Mouse (Mus musculus) myocyte (in vitro differentiated cells): ENCODE measurements at regions not wholly inside any gene's neighbourhood (a gene's known extent, or its start where the extent isn't known, plus 50 kb on each side); places are given as distances from the start of the nearest gene placed in this dataset.

Experiments
- H3K27me3 ChIP-seq: one replicate; pipeline ENCODE4 v1.6.1; 2011; ENCODE audit not compliant: control insufficient read depth, insufficient read depth, insufficient read length
- H3K36me3 ChIP-seq: one replicate; pipeline ENCODE4 v1.6.1; 2011; ENCODE audit not compliant: control insufficient read depth, insufficient read depth
- H3K4me2 ChIP-seq: one replicate; pipeline ENCODE4 v1.6.1; 2011; ENCODE audit warnings: low read depth, control low read depth
- H3K4me3 ChIP-seq: one replicate; pipeline ENCODE4 v1.5.1; 2011; ENCODE audit warnings: mild to moderate bottlenecking, control low read depth, moderate library complexity
- H3K79me2 ChIP-seq: one replicate; pipeline ENCODE4 v1.6.1; 2011; ENCODE audit not compliant: control insufficient read depth, insufficient read depth
- H3ac ChIP-seq: one replicate; pipeline ENCODE4 v1.6.1; 2011; ENCODE audit not compliant: control insufficient read depth, insufficient read length
- CEBPB ChIP-seq: IDR thresholded peaks from 2 replicates; pipeline ENCODE4 v1.6.1; 2011; ENCODE audit warnings: mild to moderate bottlenecking, moderate library complexity; ENCODE audit not compliant: poor library complexity, insufficient read depth, severe bottlenecking
- E2F4 ChIP-seq: IDR thresholded peaks from one replicate; pipeline ENCODE4 v1.6.1; 2011; ENCODE audit warnings: mild to moderate bottlenecking, control low read depth, moderate library complexity; ENCODE audit not compliant: insufficient read depth
- MAX ChIP-seq: IDR thresholded peaks from one replicate; pipeline ENCODE4 v1.6.1; 2011; ENCODE audit warnings: low read depth, mild to moderate bottlenecking, control low read depth
- MYOD1 ChIP-seq, 3 experiments: IDR thresholded peaks; one replicate each; pipeline ENCODE4 v1.6.1; 2011; ENCODE audit warnings: control low read depth in 2 of 3, low read depth in 2 of 3, mild to moderate bottlenecking in 2 of 3, moderate library complexity in 1 of 3; ENCODE audit not compliant: insufficient read length in 2 of 3, control insufficient read depth in 1 of 3
- MYOG ChIP-seq, 3 experiments: IDR thresholded peaks; one replicate each; pipeline ENCODE4 v1.6.1; 2011; ENCODE audit warnings: control low read depth in 2 of 3, low read depth in 2 of 3, mild to moderate bottlenecking in 2 of 3; ENCODE audit not compliant: insufficient read length in 2 of 3, control insufficient read depth in 1 of 3, insufficient read depth in 1 of 3
- POLR2A ChIP-seq: IDR thresholded peaks from one replicate; pipeline ENCODE4 v1.6.1; 2011; ENCODE audit warnings: low read depth, mild to moderate bottlenecking, control low read depth, moderate library complexity; ENCODE audit not compliant: insufficient read length
- POLR2AphosphoS2 ChIP-seq: IDR thresholded peaks from one replicate; pipeline ENCODE4 v1.6.1; 2011; ENCODE audit warnings: low read depth, control low read depth; ENCODE audit not compliant: insufficient read length
- REST ChIP-seq: IDR thresholded peaks from one replicate; pipeline ENCODE4 v1.6.1; 2011; ENCODE audit warnings: mild to moderate bottlenecking, control low read depth, moderate library complexity; ENCODE audit not compliant: insufficient read depth, insufficient read length
- SRF ChIP-seq: IDR thresholded peaks from one replicate; pipeline ENCODE4 v1.6.1; 2011; ENCODE audit warnings: low read depth; ENCODE audit not compliant: control insufficient read depth, insufficient read length
- TCF12 ChIP-seq: IDR thresholded peaks from one replicate; pipeline ENCODE4 v1.6.1; 2011; ENCODE audit warnings: mild to moderate bottlenecking, control low read depth; ENCODE audit not compliant: poor library complexity, insufficient read depth, severe bottlenecking
- TCF3 ChIP-seq: IDR thresholded peaks from one replicate; pipeline ENCODE4 v1.6.1; 2011; ENCODE audit warnings: low read depth, control low read depth; ENCODE audit not compliant: insufficient read length
- USF1 ChIP-seq: IDR thresholded peaks from one replicate; pipeline ENCODE4 v1.6.1; 2011; ENCODE audit warnings: low read depth, mild to moderate bottlenecking, control low read depth, moderate library complexity

- no peaks in the 10 kb centered on the region for H3K36me3 ChIP-seq
- no peak overlapping the region for H3K4me3 ChIP-seq
- no peak overlapping the region for H3K4me2 ChIP-seq
- no peak overlapping the region for H3ac ChIP-seq
- no peaks in the 10 kb centered on the region for H3K27me3 ChIP-seq
- no peaks in the 10 kb centered on the region for H3K79me2 ChIP-seq
- no peak for TF ChIP-seq CEBPB
- no peak for TF ChIP-seq SRF
- no peak for TF ChIP-seq USF1
- no peak for TF ChIP-seq POLR2A
- TF ChIP-seq POLR2AphosphoS2: no peak
- no peak for TF ChIP-seq MYOD1 (IDR thresholded peaks at IDR 0.05; ENCODE audit: control insufficient read depth in 1 of 3, insufficient read length in 2 of 3, low read depth in 2 of 3)
- no peak for TF ChIP-seq TCF12
- TF ChIP-seq TCF3: no peak
- TF ChIP-seq MAX: no peak
- TF ChIP-seq MYOG (IDR thresholded peaks at IDR 0.05; ENCODE audit: control insufficient read depth in 1 of 3, insufficient read depth in 1 of 3, insufficient read length in 2 of 3, low read depth in 2 of 3): no peak
- no peak for TF ChIP-seq REST
- no peak for TF ChIP-seq E2F4
Observed at GRCm38 (mm10) chr4:22263903-22264302, 93.4 kb upstream of the Fbxl4 start.

GRCm38 (mm10) chr4:22269064-22269463 is 88.3 kb upstream of the Fbxl4 start:
- H3ac ChIP-seq: no peak overlapping the region
- no peak overlapping the region for H3K4me3 ChIP-seq
- no peaks in the 10 kb centered on the region for H3K79me2 ChIP-seq
- no peaks in the 10 kb centered on the region for H3K36me3 ChIP-seq
- H3K27me3 ChIP-seq: no peaks in the 10 kb centered on the region
- no peak overlapping the region for H3K4me2 ChIP-seq
- no peak for TF ChIP-seq POLR2A
- no peak for TF ChIP-seq CEBPB
- no peak for TF ChIP-seq REST
- no peak for TF ChIP-seq MAX
- TF ChIP-seq POLR2AphosphoS2: no peak
- no peak for TF ChIP-seq MYOD1 (IDR thresholded peaks at IDR 0.05; ENCODE audit: control insufficient read depth in 1 of 3, insufficient read length in 2 of 3, low read depth in 2 of 3)
- no peak for TF ChIP-seq TCF12
- no peak for TF ChIP-seq SRF
- TF ChIP-seq USF1: no peak
- TF ChIP-seq E2F4: no peak
- no peak for TF ChIP-seq TCF3

GRCm38 (mm10) chr4:22274178-22274577 is 83.2 kb upstream of the Fbxl4 start:
- no peaks in the 10 kb centered on the region for H3K79me2 ChIP-seq
- no peak overlapping the region for H3K4me3 ChIP-seq
- TF ChIP-seq CEBPB (no peak), MAX (no peak), POLR2AphosphoS2 (no peak), POLR2A (no peak), MYOD1 (IDR thresholded peaks at IDR 0.05; ENCODE audit: control insufficient read depth in 1 of 3, insufficient read length in 2 of 3, low read depth in 2 of 3) (no peak), MYOG (IDR thresholded peaks at IDR 0.05; ENCODE audit: control insufficient read depth in 1 of 3, insufficient read depth in 1 of 3, insufficient read length in 2 of 3, low read depth in 2 of 3) (no peak), USF1 (no peak), SRF (no peak), TCF3 (no peak), REST (no peak), E2F4 (no peak), TCF12 (no peak)
- no peak overlapping the region for H3K4me2 ChIP-seq
- H3K27me3 ChIP-seq: no peaks in the 10 kb centered on the region
- no peaks in the 10 kb centered on the region for H3K36me3 ChIP-seq
- no peak overlapping the region for H3ac ChIP-seq

- no peak overlapping the region for H3K4me3 ChIP-seq
- no peaks in the 10 kb centered on the region for H3K36me3 ChIP-seq
- H3ac ChIP-seq: no peak overlapping the region
- H3K4me2 ChIP-seq: no peak overlapping the region
- H3K27me3 ChIP-seq: no peaks in the 10 kb centered on the region
- TF ChIP-seq USF1: no peak
- TF ChIP-seq POLR2AphosphoS2: no peak
- no peak for TF ChIP-seq TCF12
- no peak for TF ChIP-seq TCF3
- no peak for TF ChIP-seq CEBPB
- TF ChIP-seq MYOG (IDR thresholded peaks at IDR 0.05; ENCODE audit: control insufficient read depth in 1 of 3, insufficient read depth in 1 of 3, insufficient read length in 2 of 3, low read depth in 2 of 3): no peak
- TF ChIP-seq MAX: no peak
- no peak for TF ChIP-seq POLR2A
- no peak for TF ChIP-seq E2F4
- no peak for TF ChIP-seq REST
- no peak for TF ChIP-seq MYOD1 (IDR thresholded peaks at IDR 0.05; ENCODE audit: control insufficient read depth in 1 of 3, insufficient read length in 2 of 3, low read depth in 2 of 3)
- TF ChIP-seq SRF: no peak
- no peaks in the 10 kb centered on the region for H3K79me2 ChIP-seq
Observed at GRCm38 (mm10) chr4:22282536-22283323, 74.6 kb upstream of the Fbxl4 start.
